Mouse (Mus musculus): ENCODE measurements around the gene Trappc5.
A peak's percentile ranks its signal among the peaks of the same experiment; 100 is the strongest.

Gene Trappc5

GRCm38 (mm10) chr8:3676993-3677579 is 987 bp downstream of the Trappc5 start:
- no peak for DNase-seq (ENCODE audit: low spot score)

- DNase-seq (ENCODE audit: low spot score) = no peak
Observed at GRCm38 (mm10) chr8:3678831-3679230, 2.7 kb downstream of the Trappc5 start.

GRCm38 (mm10) chr8:3679236-3679635 is 3.1 kb downstream of the Trappc5 start:
- no peak for DNase-seq (ENCODE audit: low spot score)

GRCm38 (mm10) chr8:3679656-3680055 is 3.6 kb downstream of the Trappc5 start:
- DNase-seq (ENCODE audit: low spot score) = no peak

- no peak for DNase-seq (ENCODE audit: low spot score)
Observed at GRCm38 (mm10) chr8:3682435-3682834, 6.3 kb downstream of the Trappc5 start.

GRCm38 (mm10) chr8:3683408-3684176 is 7.5 kb downstream of the Trappc5 start:
- no peak for DNase-seq (ENCODE audit: low spot score)

GRCm38 (mm10) chr8:3684530-3684929 is 8.4 kb downstream of the Trappc5 start:
- no peak for DNase-seq (ENCODE audit: low spot score)

- no peak for DNase-seq (ENCODE audit: low spot score)
Observed at GRCm38 (mm10) chr8:3685422-3685821, 9.3 kb downstream of the Trappc5 start.

- DNase-seq (ENCODE audit: low spot score) = no peak
Observed at GRCm38 (mm10) chr8:3687537-3687936, 11.4 kb downstream of the Trappc5 start.

GRCm38 (mm10) chr8:3690774-3691173 is 14.7 kb downstream of the Trappc5 start:
- no peak for DNase-seq (ENCODE audit: low spot score)

- DNase-seq (ENCODE audit: low spot score) = no peak
Observed at GRCm38 (mm10) chr8:3694121-3694520, 18.0 kb downstream of the Trappc5 start, which contains the start of gene Fcer2a. Gene Fcer2a, minus strand, starts transcription at chr8:3694175.

- DNase-seq (ENCODE audit: low spot score) = no peak
Observed at GRCm38 (mm10) chr8:3701491-3701890, 25.4 kb downstream of the Trappc5 start.

- DNase-seq (ENCODE audit: low spot score) = no peak
Observed at GRCm38 (mm10) chr8:3705711-3706110, 29.6 kb downstream of the Trappc5 start.

GRCm38 (mm10) chr8:3707611-3708010 is 31.5 kb downstream of the Trappc5 start:
- DNase-seq (ENCODE audit: low spot score) = no peak

- DNase-seq (ENCODE audit: low spot score) = no peak
Observed at GRCm38 (mm10) chr8:3710312-3710711, 34.2 kb downstream of the Trappc5 start.

- DNase-seq (ENCODE audit: low spot score) = no peak
Observed at GRCm38 (mm10) chr8:3711646-3712045, 35.5 kb downstream of the Trappc5 start.

GRCm38 (mm10) chr8:3717321-3717954 is 41.3 kb downstream of the Trappc5 start:
- DNase-seq (ENCODE audit: low spot score) = no peak

GRCm38 (mm10) chr8:3718559-3718958 is 42.5 kb downstream of the Trappc5 start:
- DNase-seq (ENCODE audit: low spot score) = peak; percentile 12

GRCm38 (mm10) chr8:3720551-3720950 is 44.5 kb downstream of the Trappc5 start, which contains the start of gene Clec4g:
Gene Clec4g, minus strand, starts transcription at chr8:3720651.
- no peak for DNase-seq (ENCODE audit: low spot score)

GRCm38 (mm10) chr8:3721041-3721440 is 44.9 kb downstream of the Trappc5 start:
- no peak for DNase-seq (ENCODE audit: low spot score)

All from ovary, adult 18-20 months (tissue).